Mouse (Mus musculus) frontal cortex, postnatal 14 days (tissue): ENCODE results near the gene Olfr1504.
"Not testable (repeated sequence)": the region's sequence is repeated elsewhere in the genome, so short reads cannot be mapped to it uniquely, and the experiment has no call there.

Source experiments
- DNase-seq, 2 experiments: peaks; one replicate each; pipeline ENCODE4 v3.0.0; 2022; ENCODE audit warnings: low spot score in 2 of 2

Olfr1504 gene

GRCm38 (mm10) chr19:13897828-13898227, at the start of gene Olfr1504:
Gene Olfr1504 (minus strand): TSS chr19:13897928.
- DNase-seq = no peak

DNA sequence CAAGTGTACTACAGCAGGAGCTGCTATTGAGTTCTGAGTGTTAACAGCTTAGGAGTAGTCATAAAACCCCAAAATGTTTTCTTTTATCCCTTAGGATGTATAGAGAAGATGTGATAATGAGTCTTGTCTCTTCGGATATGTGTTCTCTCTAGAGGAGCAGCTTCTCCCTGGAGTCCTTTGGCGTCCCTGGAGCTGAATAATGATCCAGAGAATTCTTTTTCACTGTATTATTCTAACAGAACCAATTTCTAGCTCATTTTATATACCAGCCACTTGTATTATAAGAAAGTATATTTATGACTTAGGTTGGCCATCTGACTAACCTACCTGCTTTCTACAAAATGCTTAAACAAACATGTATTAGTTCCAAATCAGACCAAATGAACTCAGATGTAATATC, 15.5 kb upstream of the Olfr1504 start, which contains the start of gene Olfr1505:
TSS of gene Olfr1505 (plus strand) at position 301 of the 400 bp plus-strand sequence.
- DNase-seq = no peak

DNA sequence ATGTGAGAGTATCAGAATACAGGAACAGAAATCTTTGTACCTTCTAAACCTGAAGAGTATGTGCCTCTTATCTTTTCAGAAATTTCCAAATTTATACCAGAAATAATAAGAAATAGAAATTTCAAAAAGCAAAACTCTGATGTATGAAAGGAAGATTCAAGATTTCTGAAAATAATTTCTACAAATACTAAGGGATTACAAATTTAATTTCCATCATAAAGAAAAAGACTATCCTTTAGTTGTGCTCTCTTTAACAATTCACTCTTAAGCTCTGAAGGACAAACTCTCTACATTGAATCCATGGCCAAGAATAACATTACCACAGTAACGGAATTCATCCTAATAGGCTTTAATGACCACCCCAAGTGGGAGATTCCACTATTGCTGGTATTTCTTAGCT, 36.2 kb downstream of the Olfr1504 start, which contains the start of gene Olfr1502:
TSS of gene Olfr1502 (plus strand) at position 301 of the 400 bp plus-strand sequence.
- DNase-seq = no peak

GRCm38 (mm10) chr19:13850592-13850991, 47.1 kb downstream of the Olfr1504 start, which contains the start of gene Olfr1501:
Gene Olfr1501 (minus strand): TSS chr19:13850692.
- not testable (repeated sequence) for DNase-seq
